Mouse (Mus musculus): ENCODE data around the gene H2-DMb2. TPM values are rescaled to one million over a fixed set of nuclear protein-coding genes. Genes with fewer than 3 reads are reported as not detected.
A peak's percentile ranks its signal among the peaks of the same experiment; 100 is the strongest.

H2-DMb2 gene
- total RNA-seq, 2 experiments from 2014 or later = not detected

DNA sequence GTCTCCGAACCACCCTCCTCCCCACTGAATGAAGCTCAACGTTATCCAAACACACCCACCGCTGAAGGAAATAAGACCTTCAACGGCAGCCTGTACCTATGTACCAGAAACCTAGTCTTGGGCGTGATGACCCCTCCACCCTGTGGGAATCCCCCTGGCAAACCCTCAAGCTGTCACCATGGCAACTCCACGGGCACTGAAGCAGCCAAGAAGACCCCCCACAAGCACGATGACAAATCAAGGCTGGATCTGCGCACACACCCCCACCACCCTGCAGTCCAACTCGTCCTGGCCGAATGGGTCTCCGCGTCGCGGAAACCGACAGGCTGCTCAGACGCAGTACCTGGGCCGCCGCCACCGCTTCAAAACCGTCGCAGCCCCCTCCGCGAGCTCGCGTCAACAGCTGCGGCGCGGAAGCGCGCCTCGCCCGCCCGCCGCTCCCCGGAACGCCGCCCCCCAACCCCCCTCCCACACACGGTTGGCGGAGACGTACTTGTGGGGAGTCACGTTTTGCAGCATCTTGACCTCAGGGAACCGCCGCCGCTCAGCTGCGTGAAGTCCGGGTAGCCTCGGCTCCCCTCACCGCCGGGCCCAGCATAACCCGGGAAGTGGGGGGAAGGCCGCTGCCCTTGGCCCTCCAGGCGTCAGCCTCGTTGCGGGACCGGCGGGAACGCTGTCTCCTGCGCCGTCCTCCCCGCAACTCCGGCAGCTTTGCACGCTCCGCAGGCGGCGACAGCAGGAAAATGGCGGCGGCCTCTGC, 24.8 kb upstream of the H2-DMb2 start:
- peak; percentile 60 to 67 for DNase-seq (ENCODE audit: low spot score in 2 of 2)

DNA sequence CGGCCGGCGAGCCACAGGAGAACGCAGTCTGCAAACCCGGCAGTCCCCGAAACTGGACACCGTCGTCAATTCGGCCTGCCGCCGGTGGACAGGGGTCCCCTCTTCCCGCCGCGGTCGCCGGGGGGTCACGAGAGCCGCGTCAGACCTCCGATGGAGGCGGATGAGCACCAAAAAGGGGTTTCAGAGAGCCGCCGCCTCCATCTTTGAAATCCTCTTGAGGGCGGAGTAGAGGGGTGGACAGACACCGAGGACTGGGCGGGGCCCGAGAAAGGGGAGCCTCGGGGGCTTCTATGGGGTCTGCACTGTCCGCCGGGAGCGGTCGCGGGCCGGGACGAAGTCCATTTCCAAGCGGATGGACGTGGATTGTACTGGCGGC, 24.2 kb upstream of the H2-DMb2 start:
- no peak for DNase-seq (ENCODE audit: low spot score in 2 of 2)

DNA sequence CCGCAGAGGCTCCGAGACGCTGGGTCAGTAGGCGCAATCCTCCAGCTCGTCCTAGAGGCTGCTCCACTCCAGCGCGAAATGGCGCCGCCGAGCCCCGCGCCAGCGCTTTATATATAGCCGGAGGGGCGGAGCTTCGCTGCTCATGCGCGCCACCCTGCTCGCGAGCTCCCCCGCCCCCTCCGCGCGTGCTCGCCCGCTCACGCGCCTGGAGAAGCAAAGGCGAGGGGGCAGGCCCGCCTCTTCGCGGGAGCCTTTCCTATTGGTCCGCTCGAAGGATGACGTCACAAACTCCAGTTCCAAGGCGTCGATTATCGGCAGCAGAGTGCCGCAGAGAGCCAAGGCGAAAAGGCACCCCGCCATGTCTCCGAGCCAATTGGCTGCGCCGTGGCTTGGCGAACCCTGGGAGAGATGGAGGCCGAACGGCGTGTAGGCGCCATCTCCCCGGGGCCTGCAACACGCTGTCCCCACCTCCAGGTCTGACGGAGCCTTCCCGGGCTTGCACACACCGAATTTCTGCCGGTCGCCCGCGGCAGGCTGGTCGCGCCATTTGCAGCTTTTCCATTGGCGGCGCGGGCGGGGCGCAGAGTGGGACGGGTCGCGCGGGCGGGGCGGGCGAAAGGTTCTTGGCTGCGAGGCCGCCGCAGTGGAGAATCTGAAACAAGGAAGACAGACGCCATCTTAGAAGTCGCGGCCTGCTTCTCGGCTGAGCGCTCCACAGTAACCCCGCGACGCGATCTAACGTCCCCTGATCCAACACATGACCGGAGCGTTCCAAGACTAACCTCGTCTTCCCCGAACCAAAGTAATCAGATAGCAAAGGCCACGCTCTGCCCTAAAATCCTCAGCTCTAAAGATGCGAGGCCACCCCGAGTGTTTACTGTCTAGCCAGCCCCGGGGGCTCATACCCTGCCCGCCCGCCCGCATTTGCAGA, 23.6 kb upstream of the H2-DMb2 start, which contains the start of gene H2-DMa:
TSS of gene H2-DMa (plus strand) at position 293 of the 931 bp plus-strand sequence.
- peak; percentile 99 for DNase-seq (ENCODE audit: low spot score in 2 of 2)

DNA sequence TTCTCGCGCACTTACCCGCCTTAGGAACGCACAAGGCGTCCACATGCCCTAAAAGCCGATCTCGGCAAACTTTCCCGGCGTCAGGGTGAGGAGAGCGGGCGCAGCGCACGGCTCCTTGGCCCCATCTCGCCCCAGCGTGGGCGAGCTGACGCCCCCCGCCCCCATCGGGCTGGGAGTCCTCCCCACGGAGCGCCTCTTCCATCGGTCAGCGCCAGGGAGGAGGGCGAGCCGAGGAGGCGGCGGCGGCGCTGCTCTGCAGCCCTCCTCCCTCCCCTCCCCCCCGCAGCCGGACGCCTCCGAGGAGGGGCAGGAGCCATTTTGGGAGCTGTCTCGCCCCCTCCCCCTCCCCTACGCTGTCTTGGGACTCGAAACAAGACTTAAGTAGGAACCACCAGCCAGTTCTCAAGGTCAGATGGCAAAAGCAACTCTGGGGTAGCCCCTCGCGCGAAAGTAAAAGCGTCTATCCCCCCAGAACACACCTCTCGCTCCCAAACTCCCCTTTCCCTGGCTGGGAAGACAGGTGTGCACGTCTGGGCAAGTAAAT, 22.9 kb upstream of the H2-DMb2 start:
- peak; percentile 84 to 89 for DNase-seq (ENCODE audit: low spot score in 2 of 2)

DNA sequence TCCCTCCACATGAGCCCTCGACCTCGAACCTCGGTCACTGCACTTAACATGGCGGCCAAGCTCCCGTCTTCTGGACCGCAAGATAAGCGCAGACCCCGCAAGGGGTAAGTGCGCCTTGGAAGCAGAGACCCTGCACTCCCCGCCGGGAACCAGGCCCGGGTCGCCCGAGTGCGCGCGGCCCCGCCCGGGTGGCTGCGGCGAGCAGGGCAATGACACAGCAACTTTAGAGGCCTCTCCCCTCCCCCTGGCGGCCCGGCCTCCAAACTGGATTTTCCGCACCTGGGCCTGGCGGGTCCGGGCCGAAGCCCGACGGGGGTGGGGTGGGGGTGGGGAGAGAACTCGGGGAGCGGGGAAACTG, 22.3 kb upstream of the H2-DMb2 start:
- DNase-seq (ENCODE audit: low spot score in 2 of 2) = peak; percentile 79 to 81

DNA sequence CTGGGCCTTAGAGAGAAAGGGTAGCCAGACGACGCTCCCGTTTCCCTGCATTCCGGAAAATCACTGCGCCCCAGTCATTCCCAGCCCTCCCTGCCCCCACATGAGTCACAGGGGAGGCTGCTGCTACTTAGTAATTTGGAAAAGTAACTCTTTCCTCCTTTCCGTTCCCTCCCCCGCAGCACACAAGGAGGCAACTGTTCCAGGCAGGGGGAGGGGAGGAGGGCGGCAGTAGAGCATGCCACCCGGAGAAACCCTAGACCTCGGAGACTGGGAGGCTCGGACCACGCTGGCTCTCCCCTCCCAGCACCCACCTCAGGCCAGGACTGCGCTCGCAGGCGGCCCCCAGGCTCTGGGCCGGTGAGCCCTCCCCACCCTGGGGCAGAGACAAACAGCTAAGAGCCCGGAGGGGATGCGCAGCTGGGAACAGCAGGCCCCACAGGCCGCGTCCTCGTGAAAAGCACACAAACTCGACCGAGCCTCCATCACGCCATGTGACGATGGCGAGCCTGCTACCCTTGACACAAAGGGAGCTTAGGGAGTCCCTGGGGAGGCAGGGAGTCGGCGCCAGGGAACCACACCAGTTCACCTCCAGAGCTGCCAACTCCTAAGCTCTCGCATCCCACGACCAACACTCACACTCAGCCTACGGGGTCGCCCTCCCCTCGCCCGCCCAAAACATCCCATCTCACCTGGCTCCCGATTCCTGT, 21.8 kb upstream of the H2-DMb2 start:
- DNase-seq (ENCODE audit: low spot score in 2 of 2) = peak; percentile 84 to 89

DNA sequence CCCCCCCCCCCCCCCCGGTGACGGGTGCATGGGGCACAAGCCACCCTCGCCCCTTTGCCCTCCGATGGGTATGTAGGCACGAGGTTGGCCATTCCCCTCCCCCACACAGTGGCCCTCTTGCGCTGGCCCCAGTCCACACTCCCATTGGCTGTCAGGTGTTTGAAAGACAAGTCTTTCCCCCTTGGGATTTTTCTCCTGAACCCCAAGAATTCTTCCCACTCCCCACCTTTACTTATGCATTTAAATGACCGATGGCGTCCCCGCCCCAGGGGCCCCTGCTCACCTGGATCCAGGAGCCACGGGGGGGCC, 21.3 kb upstream of the H2-DMb2 start:
- DNase-seq (ENCODE audit: low spot score in 2 of 2) = peak; percentile 73 to 78

DNA sequence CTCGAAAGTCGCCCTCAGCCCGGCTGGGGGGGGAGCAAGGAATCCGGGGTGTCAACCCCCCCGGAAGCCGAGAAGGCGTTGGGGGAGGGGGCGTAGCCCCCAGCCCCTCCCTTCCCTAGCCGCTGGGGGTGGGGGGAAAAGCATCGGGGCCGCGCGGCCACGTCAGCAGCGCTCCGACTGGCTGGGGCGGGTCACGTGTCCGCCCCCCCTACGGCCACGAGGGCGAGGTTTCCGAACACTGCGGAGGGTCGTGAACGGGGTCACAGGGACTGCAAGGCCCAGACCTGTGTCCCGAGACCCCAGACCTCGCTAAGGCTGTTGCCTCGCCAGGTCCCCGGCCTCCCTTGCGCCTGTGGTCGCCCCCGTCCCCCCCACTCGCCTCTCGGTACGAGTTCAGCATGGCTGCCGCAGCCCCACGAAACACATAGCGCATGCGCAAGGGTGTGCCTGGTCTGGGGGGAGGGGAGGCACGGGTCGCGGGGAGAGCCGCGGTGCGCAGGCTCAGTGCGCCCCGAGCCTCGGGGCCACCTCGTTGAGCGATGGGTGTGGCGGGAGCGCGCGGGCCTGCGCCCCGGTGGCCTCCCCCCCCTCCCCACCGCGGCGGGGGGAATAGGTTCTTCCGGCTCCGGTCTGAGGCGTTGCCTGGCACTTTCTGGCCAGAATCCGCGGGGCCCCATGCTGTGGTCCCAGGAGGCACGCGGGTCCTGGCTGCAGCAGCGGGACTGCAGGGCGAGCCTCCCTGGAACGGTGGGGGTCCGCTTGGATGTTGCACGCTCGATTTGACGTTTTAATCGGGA, 20.7 kb upstream of the H2-DMb2 start, which contains the start of gene Brd2:
TSS of gene Brd2 (minus strand) at position 447 of the 797 bp plus-strand sequence.
- peak; percentile 98 to 99 for DNase-seq (ENCODE audit: low spot score in 2 of 2)

DNA sequence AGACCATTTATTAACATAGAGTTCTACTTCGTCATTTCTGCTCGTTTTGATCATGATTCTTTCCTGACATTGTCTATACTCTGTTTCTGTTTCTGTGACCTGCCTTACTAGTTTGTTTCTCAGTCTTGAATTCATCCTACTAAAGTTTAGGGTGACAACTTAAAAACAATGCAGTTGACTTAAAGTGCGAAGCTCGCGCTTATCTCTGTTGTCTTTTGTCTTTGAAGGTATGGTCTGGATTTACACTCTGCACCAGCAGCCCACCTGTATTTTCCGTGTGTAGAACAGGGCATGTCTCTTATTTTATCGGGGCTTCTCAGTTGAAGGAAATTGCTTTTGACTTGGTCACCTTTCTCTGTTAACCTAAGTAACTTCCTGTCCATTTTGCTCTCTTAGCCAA, 20.0 kb upstream of the H2-DMb2 start:
- no peak for DNase-seq (ENCODE audit: low spot score in 2 of 2)

DNA sequence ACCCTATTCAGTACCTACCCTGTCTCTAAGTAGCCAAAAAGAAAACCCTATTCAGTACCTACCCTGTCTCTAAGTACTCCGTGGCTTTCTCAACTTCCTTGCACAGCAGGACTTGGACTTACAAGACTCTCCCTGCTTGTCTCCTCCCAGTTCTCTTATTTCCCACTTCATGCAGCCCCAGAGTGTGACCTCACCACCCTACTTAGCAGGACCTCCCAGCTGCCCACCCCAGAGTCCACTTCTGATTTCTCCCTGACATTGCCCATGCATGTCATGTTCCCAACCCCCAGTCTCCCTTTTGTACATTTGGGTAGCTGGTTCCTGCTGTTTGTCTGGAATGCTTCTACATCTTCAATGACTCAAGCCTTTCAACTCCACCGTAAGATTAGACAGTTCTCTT, 19.6 kb upstream of the H2-DMb2 start:
- no peak for DNase-seq (ENCODE audit: low spot score in 2 of 2)

DNA sequence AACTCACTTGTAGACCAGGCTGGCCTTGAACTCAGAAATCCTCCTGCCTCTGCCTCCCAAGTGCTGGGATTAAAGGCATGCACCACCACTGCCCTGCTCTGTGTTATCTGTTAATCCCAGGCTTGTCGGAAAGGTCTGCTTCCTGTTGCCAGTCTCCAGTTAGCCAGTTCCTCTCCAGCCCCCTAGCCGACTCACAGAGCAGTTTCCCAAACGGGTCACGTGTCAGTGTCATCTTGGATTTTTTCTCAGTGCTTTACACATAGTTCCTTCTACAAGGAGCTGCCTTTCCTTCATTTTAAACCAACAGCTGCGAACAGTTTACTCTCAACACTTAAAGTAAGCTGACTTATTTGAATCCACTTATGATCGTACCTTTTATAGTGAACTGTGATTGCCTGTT, 18.5 kb upstream of the H2-DMb2 start:
- no peak for DNase-seq (ENCODE audit: low spot score in 2 of 2)

DNA sequence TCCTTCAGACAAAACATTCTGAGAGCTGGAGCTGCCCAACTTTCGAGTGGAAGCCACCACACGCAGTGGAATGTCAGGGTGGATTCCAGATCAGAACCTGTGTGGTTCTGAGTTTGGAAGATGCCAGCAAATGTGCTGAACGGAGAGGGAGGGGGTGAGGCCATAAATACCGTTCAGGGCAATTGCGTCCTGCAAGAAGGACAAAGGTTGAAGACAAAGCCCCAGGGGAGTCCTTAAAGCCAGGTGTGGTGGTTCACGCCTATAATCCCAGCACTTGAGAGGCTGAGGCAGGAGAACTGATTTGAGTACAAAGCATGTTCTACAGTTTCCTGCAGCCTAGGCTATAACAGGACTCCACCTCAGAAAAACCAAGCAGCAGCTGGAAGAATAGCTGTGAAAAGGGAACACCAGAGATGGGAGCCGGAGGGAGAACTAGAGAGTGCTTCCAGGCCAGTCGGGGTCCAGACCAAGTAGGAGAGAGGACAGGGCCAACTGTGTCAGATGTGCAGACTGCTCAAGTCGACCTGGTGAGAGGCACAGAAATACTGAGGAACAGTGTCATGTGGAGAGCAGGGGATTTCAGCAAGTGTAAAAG, 16.2 kb upstream of the H2-DMb2 start:
- DNase-seq (ENCODE audit: low spot score in 2 of 2) = no peak

DNA sequence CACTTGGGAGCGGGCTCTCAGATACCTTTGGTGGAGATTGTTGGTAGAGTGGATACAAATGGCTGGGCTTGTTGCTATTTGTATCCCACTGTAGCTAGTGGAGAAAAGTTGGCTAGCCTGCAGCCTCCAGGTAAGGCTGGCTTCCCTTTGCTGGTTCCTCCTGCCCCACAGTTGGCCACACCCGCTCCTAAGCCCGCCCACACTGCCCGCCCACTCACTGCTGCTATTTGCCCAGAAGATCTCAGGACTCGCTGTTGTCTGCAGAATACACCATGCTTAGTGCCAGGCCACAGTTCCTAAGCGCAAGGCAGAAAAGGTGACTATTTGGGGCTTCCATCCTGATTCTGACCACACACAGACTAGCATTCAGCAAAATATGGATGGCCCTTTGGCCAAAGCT, 15.6 kb upstream of the H2-DMb2 start:
- peak in 1 of 2 experiments; percentile 56 for DNase-seq (ENCODE audit: low spot score in 2 of 2)

DNA sequence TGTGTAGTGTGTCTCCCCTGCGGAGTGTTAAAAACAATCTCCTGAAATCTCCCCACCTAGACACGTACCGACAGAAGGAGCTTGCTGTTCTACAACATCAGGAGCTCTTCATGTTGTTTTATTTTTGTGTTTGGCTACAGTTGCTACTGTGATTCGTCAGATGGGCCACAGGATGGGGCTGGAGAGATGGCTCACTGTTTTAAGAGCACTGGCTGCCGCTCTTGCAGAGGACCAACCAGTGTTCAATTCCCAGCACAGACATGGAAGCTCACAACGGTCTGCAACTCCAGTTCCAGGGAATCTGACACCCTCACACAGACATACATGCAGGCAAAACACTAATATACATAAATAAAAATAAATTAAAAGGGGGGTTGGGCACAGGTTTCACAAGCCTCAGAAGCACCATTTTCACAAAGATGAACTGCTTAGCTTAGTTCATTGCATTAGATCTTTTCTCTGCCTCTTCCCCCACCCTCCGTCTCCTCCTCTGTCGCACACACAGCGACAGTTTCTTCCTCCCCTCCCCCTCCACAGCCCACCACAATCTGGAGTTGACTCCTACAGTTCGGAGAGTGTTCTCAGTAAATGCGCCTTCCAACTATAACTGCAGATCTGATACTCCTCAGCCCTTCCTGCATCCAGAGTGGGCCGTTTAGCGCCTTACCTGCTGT, 14.7 kb upstream of the H2-DMb2 start:
- no peak for DNase-seq (ENCODE audit: low spot score in 2 of 2)

DNA sequence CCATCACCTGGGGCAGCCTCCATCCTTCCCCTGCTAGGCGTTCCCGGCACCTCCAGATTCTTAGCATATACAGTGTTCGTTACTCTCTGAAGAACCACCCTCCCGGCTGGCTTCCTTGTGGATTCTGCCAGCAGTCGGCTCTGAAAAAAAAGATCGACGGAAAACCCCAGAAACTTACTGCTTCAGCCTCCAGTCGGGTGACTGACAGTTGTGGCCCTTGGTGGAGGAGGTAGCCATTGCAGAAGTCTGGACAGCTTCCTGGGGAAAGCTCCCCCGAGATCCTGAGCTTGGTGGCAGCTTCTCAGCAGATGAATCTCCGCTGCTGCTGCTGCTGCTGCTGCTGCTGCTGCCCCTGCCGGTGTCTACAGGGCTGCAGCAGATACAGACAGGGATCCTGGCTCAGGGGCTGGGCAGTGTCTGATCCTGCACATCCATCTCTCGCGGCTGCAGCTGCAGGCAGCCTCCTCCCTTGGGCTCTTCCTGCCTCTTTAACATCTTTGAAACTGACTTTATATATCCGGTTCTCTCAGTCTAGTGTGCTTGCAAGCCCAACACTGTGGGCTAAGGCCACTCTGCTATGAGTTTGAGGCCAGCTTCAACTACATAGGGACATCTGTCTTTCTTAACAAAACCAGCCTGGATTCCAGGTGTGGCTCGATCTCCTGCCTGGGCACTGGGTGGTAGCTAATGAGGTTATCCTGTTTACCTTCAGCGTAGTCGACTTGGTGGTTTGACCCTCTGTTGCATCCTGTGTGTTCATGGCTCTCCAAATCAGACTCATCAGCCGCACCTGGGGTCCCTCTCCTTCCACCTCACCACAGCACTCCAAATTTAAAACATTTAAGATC, 13.9 kb upstream of the H2-DMb2 start:
- DNase-seq (ENCODE audit: low spot score in 2 of 2) = no peak

DNA sequence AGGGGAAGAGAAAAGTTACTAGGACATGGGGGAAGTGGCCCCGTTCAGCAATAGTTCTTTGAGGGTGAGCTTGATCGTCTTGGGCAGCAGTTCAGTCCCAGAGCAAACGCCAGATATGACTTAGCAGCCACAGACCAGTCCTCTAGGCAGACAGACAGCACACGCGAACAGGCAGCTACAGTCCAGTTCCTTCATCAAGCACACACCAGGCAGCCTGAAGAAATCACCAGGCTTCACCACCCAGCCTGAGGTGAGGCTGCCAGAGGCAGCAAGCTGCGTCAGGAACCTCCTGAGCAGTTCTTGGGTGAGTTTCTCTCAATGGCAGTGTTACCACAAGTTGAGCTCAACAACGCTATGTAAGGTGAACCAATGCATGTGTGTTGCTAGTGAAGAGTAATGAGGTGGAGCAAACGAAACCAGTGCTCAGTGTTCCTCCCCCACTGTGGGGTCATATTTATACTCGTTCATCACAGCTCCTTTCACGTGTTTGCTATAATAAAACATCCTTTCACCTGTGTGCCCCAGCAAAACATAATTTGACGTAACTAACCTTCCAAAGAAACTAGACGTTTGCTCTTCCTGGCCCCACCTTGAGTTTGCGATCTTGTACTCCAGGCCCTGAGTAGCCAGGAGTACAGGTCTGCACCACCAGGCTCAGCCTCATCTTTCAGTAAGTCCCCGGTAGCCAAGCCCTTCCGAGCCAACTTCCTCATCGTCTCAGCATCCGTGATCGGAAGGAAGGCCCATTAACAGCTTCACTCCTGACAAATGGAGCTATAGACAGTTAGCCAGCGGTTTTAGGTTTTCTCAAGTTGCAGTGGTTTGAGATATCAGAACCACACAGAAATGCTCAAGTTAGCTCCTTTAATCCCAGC, 12.8 kb upstream of the H2-DMb2 start:
- DNase-seq (ENCODE audit: low spot score in 2 of 2) = no peak

DNA sequence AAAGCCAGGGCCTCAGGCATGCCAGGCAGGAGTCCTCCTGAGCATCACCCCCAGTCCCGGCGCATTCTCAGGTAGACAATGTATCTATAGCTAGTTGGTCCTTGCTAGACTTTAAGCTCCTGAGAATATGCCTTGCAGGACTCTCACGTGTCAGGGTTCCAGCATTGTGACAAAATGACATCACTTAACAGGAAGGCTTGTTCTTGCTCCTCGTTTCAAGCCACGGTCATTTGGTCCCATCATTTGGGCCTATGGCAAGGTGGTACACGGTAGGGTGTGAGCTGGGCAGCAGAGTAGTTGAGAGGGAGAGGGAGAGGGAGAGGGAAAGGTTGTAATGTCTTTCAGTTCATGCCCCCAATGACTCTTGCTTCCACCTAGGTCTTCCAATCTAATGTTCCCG, 11.2 kb upstream of the H2-DMb2 start:
- no peak for DNase-seq (ENCODE audit: low spot score in 2 of 2)

DNA sequence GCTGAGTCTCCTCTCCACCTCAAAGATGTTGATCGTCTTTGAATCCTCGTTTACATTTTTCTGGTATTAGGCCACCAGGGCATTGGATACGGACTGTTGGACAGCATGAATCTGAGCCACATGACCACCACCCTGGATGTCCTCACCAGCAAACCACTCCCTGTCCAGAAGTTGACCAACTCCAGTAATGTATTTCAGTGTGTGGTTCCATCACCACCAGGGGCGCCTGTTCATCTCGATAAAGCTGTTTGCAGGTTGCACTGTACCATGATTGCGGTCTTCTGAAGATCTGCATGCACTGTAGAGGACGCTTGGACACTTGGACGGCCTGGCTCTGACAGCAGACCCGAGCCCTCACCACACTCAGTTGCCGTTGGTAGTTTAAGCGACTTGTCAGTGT, 9.8 kb upstream of the H2-DMb2 start:
- no peak for DNase-seq (ENCODE audit: low spot score in 2 of 2)
